Mouse (Mus musculus): ENCODE measurements around the gene Tbc1d7. TPM values are rescaled to one million over a fixed set of nuclear protein-coding genes. Genes with fewer than 3 reads are reported as not detected.

The Tbc1d7 gene
- polyA plus RNA-seq (2012; ENCODE audit: low replicate concordance) = 2.3 and 3.3 TPM in 2 replicates

DNA sequence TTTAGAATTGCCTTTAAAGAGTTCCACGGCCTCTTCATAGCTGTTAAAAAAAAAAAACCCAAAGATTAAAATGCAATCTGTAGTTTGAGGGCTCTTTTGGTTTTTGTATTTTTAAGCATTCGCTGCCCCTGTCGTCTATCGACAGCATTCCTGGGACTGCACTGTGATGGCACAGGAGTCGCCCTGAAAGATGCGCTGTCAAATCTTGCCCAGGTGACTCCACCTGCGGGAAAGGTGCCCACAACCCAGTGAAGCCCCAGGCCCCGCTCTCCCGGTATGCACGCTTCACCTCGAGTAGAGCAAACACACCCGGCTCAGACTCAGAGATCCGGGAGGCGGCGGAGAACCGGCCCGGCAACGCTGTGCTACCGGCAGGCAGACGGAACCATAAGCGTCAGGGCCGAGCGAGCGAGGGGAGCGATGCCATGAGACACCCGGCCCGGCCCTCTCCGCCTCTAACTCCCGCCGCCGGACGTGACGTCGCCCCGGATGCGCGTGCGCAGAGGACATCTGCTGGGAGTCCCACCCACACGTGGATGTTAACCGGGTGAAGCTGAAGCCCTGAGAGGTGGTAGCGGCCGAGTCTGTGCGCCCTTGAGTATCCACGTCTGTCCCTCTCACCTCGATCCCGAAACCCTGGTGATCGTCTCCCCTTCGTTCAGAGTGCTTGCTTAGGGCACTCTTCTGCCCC is at the start of gene Tbc1d7:
Tbc1d7 (minus strand) TSS at position 482 of the 691 bp plus-strand sequence.

Other genes starting within 250 kb of the Tbc1d7 start
- 2.7 and 5.9 TPM in 2 replicates for gene Gfod1, start 132.7 kb upstream of the Tbc1d7 start, polyA plus RNA-seq (2012; ENCODE audit: low replicate concordance)
- gene Sirt5, start 194.0 kb upstream of the Tbc1d7 start, polyA plus RNA-seq (2012; ENCODE audit: low replicate concordance) = 7.8 and 12.3 TPM in 2 replicates
- 162 and 253 TPM in 2 replicates for gene Nol7, start 226.9 kb upstream of the Tbc1d7 start, polyA plus RNA-seq (2012; ENCODE audit: low replicate concordance)